Mouse (Mus musculus) G1E (cell line): ENCODE measurements around the gene Calm1.

Experiments used
- CTCF ChIP-seq: IDR thresholded peaks from 2 replicates; pipeline ENCODE4 v1.5.1; 2012; ENCODE audit warnings: low read depth, low read length, inconsistent platforms, mixed read lengths
- POLR2AphosphoS5 ChIP-seq: IDR thresholded peaks from 2 replicates; pipeline ENCODE4 v1.6.1; 2012; ENCODE audit warnings: low read depth, low read length, inconsistent platforms; ENCODE audit not compliant: insufficient replicate concordance

DNA sequence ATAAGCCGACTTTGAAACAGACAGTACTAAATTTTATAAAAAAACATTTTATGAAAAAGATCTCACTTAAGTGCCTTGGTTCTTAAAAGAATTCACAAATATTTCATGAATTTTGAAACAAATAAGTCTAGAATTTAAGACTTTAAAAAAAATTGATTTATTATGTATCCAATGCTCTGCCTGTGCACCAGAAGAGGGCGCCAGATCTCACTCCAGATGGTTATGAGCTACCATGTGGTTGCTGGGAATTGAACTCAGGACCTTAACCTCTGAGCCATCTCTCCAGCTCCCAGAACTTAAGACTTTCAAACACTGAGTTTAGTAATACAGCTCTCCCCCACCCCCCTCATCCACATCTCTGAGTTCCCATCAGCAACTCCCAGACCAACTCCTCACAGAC lies 16.6 kb upstream of the Calm1 start:
- TF ChIP-seq CTCF (no peak), POLR2AphosphoS5 (no peak)
